In the genomic region with DNA sequence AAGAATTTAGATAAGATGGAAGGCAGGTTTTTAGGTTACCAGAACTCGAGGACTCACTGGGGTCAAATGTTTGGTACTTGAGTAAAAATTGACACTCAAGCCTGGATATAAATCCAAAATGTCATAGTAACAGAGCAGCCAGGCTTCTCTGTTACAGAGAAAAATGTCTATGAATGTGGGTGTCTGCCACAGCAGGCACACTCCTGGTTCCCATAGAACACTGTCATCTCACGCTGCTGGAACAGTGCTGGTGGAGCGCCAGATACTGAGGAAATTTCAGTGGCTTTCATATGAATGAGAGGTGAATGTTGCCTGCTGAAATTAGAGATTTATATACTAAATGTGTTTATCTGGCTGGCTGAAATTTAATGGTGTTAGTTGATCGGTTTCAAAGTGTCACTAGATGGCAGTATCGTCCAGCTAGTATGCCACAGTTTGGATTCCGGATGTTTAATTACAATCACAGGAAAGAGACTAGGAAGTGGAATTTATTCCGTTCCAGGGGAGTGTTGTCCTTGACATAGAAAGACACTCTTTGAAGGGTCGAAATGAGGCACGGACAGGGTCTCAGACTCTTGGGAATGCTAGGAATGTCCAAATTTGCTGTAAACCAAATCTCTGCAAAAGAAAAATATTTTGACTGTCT, we compare ENCODE assay signal across 8 mouse cellular contexts.
DNase-seq lines count a peak whose midpoint lies in the region; ATAC-seq and TF ChIP-seq lines count a peak whose summit lies in the region.

No protein-coding gene starts in this region.

- no peak overlapping the region for H3K27ac ChIP-seq in lung, embryonic 14.5 days (ENCODE audit: low read depth)
- H3K27ac ChIP-seq in hindbrain, embryonic 15.5 days (replicated peaks), result no peak overlapping the region
- H3K27ac ChIP-seq in lung, postnatal 0 days (ENCODE audit: low read length), result no peak overlapping the region
- no peak overlapping the region for H3K27ac ChIP-seq in stomach, embryonic 15.5 days

- H3K9me3 ChIP-seq in lung, embryonic 14.5 days (ENCODE audit: low read depth, low read length), result no peaks in the 10 kb centered on the region; the same call in 1 of the 2 replicates
- H3K9me3 ChIP-seq in hindbrain, embryonic 15.5 days, result peaks cover 12% of the 10 kb centered on the region; the same call in 1 of the 2 replicates
- H3K9me3 ChIP-seq in lung, postnatal 0 days (ENCODE audit: low read length), result 0 out of 2 replicates have a peak, but pooled peaks cover 3% of the 10 kb centered on the region
- no peaks in the 10 kb centered on the region for H3K9me3 ChIP-seq in stomach, embryonic 15.5 days

- ATAC-seq in lung, embryonic 14.5 days (ENCODE audit: insufficient read depth), result no peak
- peak; percentile 65; the same call in 1 of the 2 replicates for ATAC-seq in hindbrain, embryonic 15.5 days (ENCODE audit: low FRiP score, low read depth)
- ATAC-seq in lung, postnatal 0 days, result no peak
- no peak for ATAC-seq in stomach, embryonic 15.5 days (ENCODE audit: insufficient read depth, low FRiP score, low read depth)

- H3K4me1 ChIP-seq in lung, embryonic 14.5 days (ENCODE audit: insufficient read depth), result no peaks in the 10 kb centered on the region
- H3K4me1 ChIP-seq in lung, adult 2 months (ENCODE audit: control insufficient read depth, insufficient read depth, low read length), result no peaks in the 10 kb centered on the region
- no peaks in the 10 kb centered on the region for H3K4me1 ChIP-seq in hindbrain, embryonic 15.5 days (replicated peaks)
- H3K4me1 ChIP-seq in lung, postnatal 0 days (ENCODE audit: insufficient read depth, low read depth, low read length), result no peaks in the 10 kb centered on the region
- H3K4me1 ChIP-seq in stomach, embryonic 15.5 days, result no peaks in the 10 kb centered on the region

- DNase-seq in lung, embryonic 14.5 days, result peak; percentile 78
- no peak for DNase-seq in lung, adult 2 months
- peak; percentile 69 for DNase-seq in embryo, embryonic 10 days (ENCODE audit: low spot score)
- peak; percentile 44 for DNase-seq in lung, postnatal 0 days (ENCODE audit: low spot score)
- DNase-seq in spleen, postnatal 4 days (ENCODE audit: low spot score in 2 of 2), result no peak
- no peak for DNase-seq in spleen, adult 18-20 months

- peak; percentile 45; the same call in 1 of the 2 replicates for TF ChIP-seq EP300 in lung, postnatal 0 days (IDR thresholded peaks at IDR 0.05)

- no peak overlapping the region for H3K9ac ChIP-seq in lung, embryonic 14.5 days
- H3K9ac ChIP-seq in hindbrain, embryonic 15.5 days, result no peak overlapping the region
- H3K9ac ChIP-seq in lung, postnatal 0 days (replicated peaks; ENCODE audit: low read depth), result no peak overlapping the region
- no peak overlapping the region for H3K9ac ChIP-seq in stomach, embryonic 15.5 days

- no peaks in the 10 kb centered on the region for H3K27me3 ChIP-seq in lung, embryonic 14.5 days (ENCODE audit: insufficient read depth, low read length)
- H3K27me3 ChIP-seq in hindbrain, embryonic 15.5 days, result no peaks in the 10 kb centered on the region
- no peaks in the 10 kb centered on the region for H3K27me3 ChIP-seq in lung, postnatal 0 days (replicated peaks; ENCODE audit: insufficient read depth, low read length)
- H3K27me3 ChIP-seq in stomach, embryonic 15.5 days (replicated peaks), result no peaks in the 10 kb centered on the region

- 35% methylated on average over 9 of the region's 9 CpGs for WGBS in lung, embryonic 14.5 days
- WGBS in lung, adult 2 months, result 27% methylated on average over 9 of the region's 9 CpGs
- 43% methylated on average over 9 of the region's 9 CpGs for WGBS in hindbrain, embryonic 15.5 days
- WGBS in lung, postnatal 0 days, result 33% methylated on average over 9 of the region's 9 CpGs
- WGBS in stomach, embryonic 15.5 days, result 45% methylated on average over 9 of the region's 9 CpGs

- no peak for TF ChIP-seq POLR2A in lung, adult 2 months (IDR thresholded peaks at IDR 0.05; ENCODE audit: borderline replicate concordance, extremely low read depth, low read depth, low read length)

- H3K36me3 ChIP-seq in lung, embryonic 14.5 days (ENCODE audit: insufficient read depth), result no peaks in the 10 kb centered on the region
- no peaks in the 10 kb centered on the region for H3K36me3 ChIP-seq in hindbrain, embryonic 15.5 days
- H3K36me3 ChIP-seq in lung, postnatal 0 days (ENCODE audit: insufficient read depth, low read length), result no peaks in the 10 kb centered on the region
- H3K36me3 ChIP-seq in stomach, embryonic 15.5 days, result no peaks in the 10 kb centered on the region

- peak; percentile 58 for TF ChIP-seq CTCF in lung, embryonic 14.5 days (IDR thresholded peaks at IDR 0.05; ENCODE audit: low read depth)
- no peak; the same call in 1 of the 2 replicates for TF ChIP-seq CTCF in lung, adult 2 months (IDR thresholded peaks at IDR 0.05; ENCODE audit: insufficient read depth, low read length)
- peak; percentile 58 for TF ChIP-seq CTCF in lung, postnatal 0 days (IDR thresholded peaks at IDR 0.05)

- H3K4me3 ChIP-seq in lung, embryonic 14.5 days (ENCODE audit: low read depth, low read length), result no peak overlapping the region
- H3K4me3 ChIP-seq in lung, adult 2 months (replicated peaks; ENCODE audit: extremely low read depth, low read depth, low read length), result no peak overlapping the region
- no peak overlapping the region for H3K4me3 ChIP-seq in hindbrain, embryonic 15.5 days
- H3K4me3 ChIP-seq in lung, postnatal 0 days (ENCODE audit: low read depth, low read length), result no peak overlapping the region
- H3K4me3 ChIP-seq in stomach, embryonic 15.5 days (replicated peaks), result no peak overlapping the region

- no peak overlapping the region for H3K4me2 ChIP-seq in lung, embryonic 14.5 days
- H3K4me2 ChIP-seq in hindbrain, embryonic 15.5 days, result peak overlapping the region; percentile 45
- no peak overlapping the region for H3K4me2 ChIP-seq in lung, postnatal 0 days (replicated peaks; ENCODE audit: low read depth, low read length)
- H3K4me2 ChIP-seq in stomach, embryonic 15.5 days, result 0 out of 2 replicates have a peak overlapping the region, but pooled peaks have one; percentile 9

Comparison
In these comparisons a context has a peak if more than half of its experiments do, and no peak if none do; other contexts are left out.
1. DNase-seq: peak in lung, embryonic 14.5 days (single experiment), embryo, embryonic 10 days (single experiment) and lung, postnatal 0 days (single experiment); none in lung, adult 2 months (single experiment), spleen, postnatal 4 days (0 of 2) and spleen, adult 18-20 months (0 of 2).
2. H3K4me2 ChIP-seq: peak in hindbrain, embryonic 15.5 days (single experiment) and stomach, embryonic 15.5 days (single experiment); none in lung, embryonic 14.5 days (single experiment) and lung, postnatal 0 days (single experiment).